Mouse (Mus musculus): ENCODE results near the gene Itga9. TPM values are rescaled to one million over a fixed set of nuclear protein-coding genes. Genes with fewer than 3 reads are reported as not detected.

Itga9 gene
- polyA plus RNA-seq, 1 experiment = 15.0 TPM

GRCm38 (mm10) chr9:118674761-118675160 is 68.3 kb downstream of the Itga9 start:
- no peak overlapping the region; the same call in 1 of the 2 replicates for H3K27ac ChIP-seq (ENCODE audit: insufficient read depth, low read depth, low read length)
- H3K4me1 ChIP-seq (ENCODE audit: control insufficient read depth, insufficient read depth, low read length) = no peaks in the 10 kb centered on the region
- DNase-seq = no peak
- TF ChIP-seq CTCF (conservative IDR thresholded peaks at IDR 0.05; ENCODE audit: insufficient read depth, insufficient read length, low read depth, low read length) (no peak), POLR2A (IDR thresholded peaks at IDR 0.05; ENCODE audit: low read depth, low read length) (no peak)
- no peak overlapping the region for H3K4me3 ChIP-seq (ENCODE audit: insufficient read depth, low read depth, low read length)
- 90% methylated on average over 22 of the region's 22 CpGs for WGBS
- no peaks in the 10 kb centered on the region for H3K36me3 ChIP-seq (ENCODE audit: control insufficient read depth, insufficient read depth, low read length)
- H3K27me3 ChIP-seq (replicated peaks; ENCODE audit: control insufficient read depth, insufficient read depth, low read length) = no peaks in the 10 kb centered on the region

GRCm38 (mm10) chr9:118675573-118676170 is 69.2 kb downstream of the Itga9 start:
- no peaks in the 10 kb centered on the region for H3K4me1 ChIP-seq (ENCODE audit: control insufficient read depth, insufficient read depth, low read length)
- no peaks in the 10 kb centered on the region for H3K36me3 ChIP-seq (ENCODE audit: control insufficient read depth, insufficient read depth, low read length)
- DNase-seq = no peak
- no peak for TF ChIP-seq POLR2A (IDR thresholded peaks at IDR 0.05; ENCODE audit: low read depth, low read length)
- no peak for TF ChIP-seq CTCF (conservative IDR thresholded peaks at IDR 0.05; ENCODE audit: insufficient read depth, insufficient read length, low read depth, low read length)
- WGBS = 93% methylated on average over 8 of the region's 8 CpGs
- no peak overlapping the region for H3K27ac ChIP-seq (ENCODE audit: insufficient read depth, low read depth, low read length)
- H3K27me3 ChIP-seq (replicated peaks; ENCODE audit: control insufficient read depth, insufficient read depth, low read length) = no peaks in the 10 kb centered on the region
- H3K4me3 ChIP-seq (ENCODE audit: insufficient read depth, low read depth, low read length) = no peak overlapping the region

- Histone ChIP-seq H3K27ac (ENCODE audit: insufficient read depth, low read depth, low read length) (no peak overlapping the region), H3K27me3 (replicated peaks; ENCODE audit: control insufficient read depth, insufficient read depth, low read length) (no peaks in the 10 kb centered on the region), H3K4me1 (ENCODE audit: control insufficient read depth, insufficient read depth, low read length) (no peaks in the 10 kb centered on the region), H3K4me3 (ENCODE audit: insufficient read depth, low read depth, low read length) (no peak overlapping the region), H3K36me3 (ENCODE audit: control insufficient read depth, insufficient read depth, low read length) (no peaks in the 10 kb centered on the region)
- TF ChIP-seq POLR2A (IDR thresholded peaks at IDR 0.05; ENCODE audit: low read depth, low read length) (no peak), CTCF (conservative IDR thresholded peaks at IDR 0.05; ENCODE audit: insufficient read depth, insufficient read length, low read depth, low read length) (no peak)
- no peak for DNase-seq
- WGBS = 91% methylated on average over 8 of the region's 8 CpGs
These were observed 70.2 kb downstream of the Itga9 start for GRCm38 (mm10) chr9:118676692-118677091.

- H3K27ac ChIP-seq (ENCODE audit: insufficient read depth, low read depth, low read length) = no peak overlapping the region
- TF ChIP-seq CTCF (conservative IDR thresholded peaks at IDR 0.05; ENCODE audit: insufficient read depth, insufficient read length, low read depth, low read length) (no peak), POLR2A (IDR thresholded peaks at IDR 0.05; ENCODE audit: low read depth, low read length) (no peak)
- H3K36me3 ChIP-seq (ENCODE audit: control insufficient read depth, insufficient read depth, low read length) = no peaks in the 10 kb centered on the region
- H3K27me3 ChIP-seq (replicated peaks; ENCODE audit: control insufficient read depth, insufficient read depth, low read length) = no peaks in the 10 kb centered on the region
- H3K4me1 ChIP-seq (ENCODE audit: control insufficient read depth, insufficient read depth, low read length) = no peaks in the 10 kb centered on the region
- 71% methylated on average over 9 of the region's 9 CpGs for WGBS
- no peak for DNase-seq
- no peak overlapping the region for H3K4me3 ChIP-seq (ENCODE audit: insufficient read depth, low read depth, low read length)
These were observed 70.9 kb downstream of the Itga9 start for GRCm38 (mm10) chr9:118677349-118677748.

GRCm38 (mm10) chr9:118678020-118678750 is 71.7 kb downstream of the Itga9 start:
- peak; percentile 27 for DNase-seq
- Histone ChIP-seq H3K27me3 (replicated peaks; ENCODE audit: control insufficient read depth, insufficient read depth, low read length) (no peaks in the 10 kb centered on the region), H3K36me3 (ENCODE audit: control insufficient read depth, insufficient read depth, low read length) (no peaks in the 10 kb centered on the region), H3K27ac (ENCODE audit: insufficient read depth, low read depth, low read length) (no peak overlapping the region), H3K4me3 (ENCODE audit: insufficient read depth, low read depth, low read length) (no peak overlapping the region), H3K4me1 (ENCODE audit: control insufficient read depth, insufficient read depth, low read length) (no peaks in the 10 kb centered on the region)
- TF ChIP-seq POLR2A (IDR thresholded peaks at IDR 0.05; ENCODE audit: low read depth, low read length) = no peak
- TF ChIP-seq CTCF (conservative IDR thresholded peaks at IDR 0.05; ENCODE audit: insufficient read depth, insufficient read length, low read depth, low read length) = no peak
- 69% methylated on average over 15 of the region's 15 CpGs for WGBS

GRCm38 (mm10) chr9:118678759-118679158 is 72.3 kb downstream of the Itga9 start:
- DNase-seq = no peak
- no peaks in the 10 kb centered on the region for H3K4me1 ChIP-seq (ENCODE audit: control insufficient read depth, insufficient read depth, low read length)
- no peak for TF ChIP-seq POLR2A (IDR thresholded peaks at IDR 0.05; ENCODE audit: low read depth, low read length)
- TF ChIP-seq CTCF (conservative IDR thresholded peaks at IDR 0.05; ENCODE audit: insufficient read depth, insufficient read length, low read depth, low read length) = no peak
- 87% methylated on average over 10 of the region's 10 CpGs for WGBS
- H3K27me3 ChIP-seq (replicated peaks; ENCODE audit: control insufficient read depth, insufficient read depth, low read length) = no peaks in the 10 kb centered on the region
- H3K27ac ChIP-seq (ENCODE audit: insufficient read depth, low read depth, low read length) = no peak overlapping the region
- no peak overlapping the region for H3K4me3 ChIP-seq (ENCODE audit: insufficient read depth, low read depth, low read length)
- no peaks in the 10 kb centered on the region for H3K36me3 ChIP-seq (ENCODE audit: control insufficient read depth, insufficient read depth, low read length)

- Histone ChIP-seq H3K27me3 (replicated peaks; ENCODE audit: control insufficient read depth, insufficient read depth, low read length) (no peaks in the 10 kb centered on the region), H3K27ac (ENCODE audit: insufficient read depth, low read depth, low read length) (no peak overlapping the region), H3K4me1 (ENCODE audit: control insufficient read depth, insufficient read depth, low read length) (no peaks in the 10 kb centered on the region), H3K36me3 (ENCODE audit: control insufficient read depth, insufficient read depth, low read length) (no peaks in the 10 kb centered on the region), H3K4me3 (ENCODE audit: insufficient read depth, low read depth, low read length) (no peak overlapping the region)
- TF ChIP-seq CTCF (conservative IDR thresholded peaks at IDR 0.05; ENCODE audit: insufficient read depth, insufficient read length, low read depth, low read length) (no peak), POLR2A (IDR thresholded peaks at IDR 0.05; ENCODE audit: low read depth, low read length) (no peak)
- no peak for DNase-seq
- WGBS = 89% methylated on average over 6 of the region's 6 CpGs
These were observed 75.0 kb downstream of the Itga9 start for GRCm38 (mm10) chr9:118681506-118681905.
